ENCODE assay signal across 13 mouse cellular contexts in genomic region chr5:21033382-21034056, GRCm38 (mm10). TPM values are rescaled to one million over a fixed set of nuclear protein-coding genes. Genes with fewer than 3 reads are reported as not detected.
A peak's percentile ranks its signal among the peaks of the same experiment; 100 is the strongest.
DNase-seq lines count a peak whose midpoint lies in the region; ATAC-seq and TF ChIP-seq lines count a peak whose summit lies in the region.
"Had no signal": no experiment of that assay in that cellular context is flagged by ENCODE, and none has a peak within 500 bp of the region (broad histone marks: within the 10 kb centered on the region; RNA-seq: fewer than 3 reads in every experiment).

No protein-coding gene starts in this region.

- 48% methylated on average over 11 of the region's 11 CpGs for WGBS in hindbrain, embryonic 16.5 days
- 41% methylated on average over 11 of the region's 11 CpGs for WGBS in neural tube, embryonic 15.5 days
- WGBS in stomach, postnatal 0 days, result 71% methylated on average over 11 of the region's 11 CpGs

- no peak overlapping the region for H3K4me3 ChIP-seq in hindbrain, embryonic 16.5 days (ENCODE audit: low read length)
- H3K4me3 ChIP-seq in neural tube, embryonic 15.5 days (replicated peaks), result no peak overlapping the region
- no peak overlapping the region for H3K4me3 ChIP-seq in stomach, postnatal 0 days (ENCODE audit: low read depth, low read length)
- H3K4me3 ChIP-seq: erythroblast, embryonic 14.5 days had no signal

- TF ChIP-seq EP300 in stomach, postnatal 0 days (optimal IDR thresholded peaks at IDR 0.05), result no peak

- no peaks in the 10 kb centered on the region for H3K36me3 ChIP-seq in hindbrain, embryonic 16.5 days (ENCODE audit: control insufficient read depth, insufficient read depth, low read length)
- H3K36me3 ChIP-seq in neural tube, embryonic 15.5 days, result no peaks in the 10 kb centered on the region; the same call in 1 of the 2 replicates
- no peaks in the 10 kb centered on the region for H3K36me3 ChIP-seq in stomach, postnatal 0 days (ENCODE audit: control insufficient read depth, insufficient read depth, low read length)

- H3K27me3 ChIP-seq in hindbrain, embryonic 16.5 days (replicated peaks; ENCODE audit: control insufficient read depth, insufficient read depth, low read length), result no peaks in the 10 kb centered on the region
- H3K27me3 ChIP-seq in neural tube, embryonic 15.5 days (replicated peaks), result no peaks in the 10 kb centered on the region
- H3K27me3 ChIP-seq in stomach, postnatal 0 days (ENCODE audit: control insufficient read depth, insufficient read depth, low read length), result no peaks in the 10 kb centered on the region

- peak; percentile 49 for ATAC-seq in hindbrain, embryonic 16.5 days
- peak; percentile 44; the same call in 1 of the 2 replicates for ATAC-seq in neural tube, embryonic 15.5 days (ENCODE audit: low FRiP score)
- ATAC-seq in stomach, postnatal 0 days (ENCODE audit: low FRiP score, low TSS enrichment), result no peak

- H3K4me1 ChIP-seq in hindbrain, embryonic 16.5 days (ENCODE audit: control insufficient read depth, insufficient read depth, low read depth, low read length), result peaks cover 10% of the 10 kb centered on the region
- H3K4me1 ChIP-seq in neural tube, embryonic 15.5 days, result peaks cover 19% of the 10 kb centered on the region
- no peaks in the 10 kb centered on the region for H3K4me1 ChIP-seq in stomach, postnatal 0 days (replicated peaks; ENCODE audit: control insufficient read depth, insufficient read depth)

- no peak overlapping the region for H3K9ac ChIP-seq in hindbrain, embryonic 16.5 days (ENCODE audit: low read depth, low read length)
- no peak overlapping the region for H3K9ac ChIP-seq in neural tube, embryonic 15.5 days (replicated peaks)
- no peak overlapping the region for H3K9ac ChIP-seq in stomach, postnatal 0 days (ENCODE audit: low read length)

- no peak overlapping the region for H3K4me2 ChIP-seq in hindbrain, embryonic 16.5 days (ENCODE audit: low read length)
- no peak overlapping the region for H3K4me2 ChIP-seq in neural tube, embryonic 15.5 days
- H3K4me2 ChIP-seq in stomach, postnatal 0 days (replicated peaks; ENCODE audit: low read depth), result no peak overlapping the region
- H3K4me2 ChIP-seq: liver, embryonic 11.5 days had no signal

- no peaks in the 10 kb centered on the region for H3K9me3 ChIP-seq in hindbrain, embryonic 16.5 days (ENCODE audit: control insufficient read depth, low read length)
- H3K9me3 ChIP-seq in neural tube, embryonic 15.5 days (replicated peaks), result no peaks in the 10 kb centered on the region
- H3K9me3 ChIP-seq in stomach, postnatal 0 days (ENCODE audit: control insufficient read depth, low read length), result no peaks in the 10 kb centered on the region

- H3K27ac ChIP-seq in hindbrain, embryonic 16.5 days (ENCODE audit: low read depth, low read length), result no peak overlapping the region
- peak overlapping the region; percentile 28; the same call in 1 of the 2 replicates for H3K27ac ChIP-seq in neural tube, embryonic 15.5 days (replicated peaks)
- H3K27ac ChIP-seq in stomach, postnatal 0 days (replicated peaks), result no peak overlapping the region

- intact Hi-C loops in gastrocnemius, postnatal 14 days (cut with DNase I; ENCODE audit: low total_unique reads), result no loop called here

- DNase-seq in gastrocnemius, postnatal 14 days, result peak; percentile 15
- DNase-seq in gastrocnemius, postnatal 4 days (ENCODE audit: low spot score in 2 of 2), result no peak
- peak; percentile 51 for DNase-seq in right cerebral cortex, postnatal 10 days (ENCODE audit: low spot score in 2 of 2)
- DNase-seq in right cerebral cortex, postnatal 25 days, result no peak
- DNase-seq in frontal cortex, adult 2 months (ENCODE audit: extremely low spot score in 1 of 2, low spot score in 1 of 2), result no peak
- no peak for DNase-seq in stomach, postnatal 0 days (ENCODE audit: low spot score)
- DNase-seq: adrenal gland, postnatal 36 days; heart, adult 18-20 months; lung, postnatal 4 days had no signal

- no peak for TF ChIP-seq CTCF in stomach, postnatal 0 days (IDR thresholded peaks at IDR 0.05; ENCODE audit: low read depth)

RNA-seq across cellular contexts. Expression of gene Ptpn12, which starts 22.2 kb away (rescaled TPM):
- total RNA-seq in gastrocnemius, postnatal 14 days (2021), result 10 to 100 TPM; 19.6 to 21.2 TPM
- total RNA-seq in gastrocnemius, postnatal 4 days (2021), result 10 to 100 TPM; 41.9 to 46.7 TPM
- polyA plus RNA-seq in hindbrain, embryonic 16.5 days (2015; fragmentation: Nextera tagmentation; extraction: Ambion mirVana), result 18.6 and 24.9 TPM in 2 replicates
- 21.8 TPM in 2 replicates for polyA plus RNA-seq in neural tube, embryonic 15.5 days (2015; fragmentation: Nextera tagmentation; extraction: Ambion mirVana)
- 57.8 and 64.0 TPM in 2 replicates for polyA plus RNA-seq in frontal cortex, adult 2 months (2012; rRNA removed)
- 8.7 and 8.8 TPM in 2 replicates for polyA plus RNA-seq in stomach, postnatal 0 days (2015; fragmentation: Nextera tagmentation; extraction: Ambion mirVana)

Comparison
In these comparisons a context has a peak if more than half of its experiments do, and no peak if none do; other contexts are left out.
1. DNase-seq: peak in gastrocnemius, postnatal 14 days (single experiment) and right cerebral cortex, postnatal 10 days (2 of 2); none in gastrocnemius, postnatal 4 days (0 of 2), right cerebral cortex, postnatal 25 days (single experiment), frontal cortex, adult 2 months (0 of 2) and stomach, postnatal 0 days (single experiment).